Mouse (Mus musculus) midbrain, embryonic 13.5 days (tissue): ENCODE results near the gene Mtmr12. TPM values are rescaled to one million over a fixed set of nuclear protein-coding genes. Genes with fewer than 3 reads are reported as not detected.

Source experiments
- ATAC-seq: fragments of 200-750 bp; cut with Nextera tagmentation; 2 replicates; pipeline ENCODE4 v1.8.0; 2017; ENCODE audit warnings: mild to moderate bottlenecking, moderate TSS enrichment, moderate library complexity
- H3K27ac ChIP-seq: fragments of 300-500 bp; sonication (generic); 2 replicates; pipeline ENCODE4 v1.5.1; 2015; ENCODE audit warnings: inconsistent platforms, mild to moderate bottlenecking, moderate library complexity
- H3K27me3 ChIP-seq: fragments of 300-500 bp; sonication (generic); 2 replicates; pipeline ENCODE4 v1.6.1; 2015; ENCODE audit warnings: mild to moderate bottlenecking, inconsistent platforms
- H3K36me3 ChIP-seq: fragments of 300-500 bp; sonication (generic); 2 replicates; pipeline ENCODE4 v1.6.1; 2015; ENCODE audit warnings: mild to moderate bottlenecking, inconsistent platforms
- H3K4me1 ChIP-seq: fragments of 300-500 bp; sonication (generic); replicated peaks from 2 replicates; pipeline ENCODE4 v1.6.1; 2015; ENCODE audit warnings: inconsistent platforms
- H3K4me2 ChIP-seq: fragments of 300-500 bp; sonication (generic); replicated peaks from 2 replicates; pipeline ENCODE4 v1.6.1; 2015; ENCODE audit warnings: moderate library complexity, mild to moderate bottlenecking, inconsistent platforms
- H3K4me3 ChIP-seq: fragments of 300-500 bp; sonication (generic); replicated peaks from 2 replicates; pipeline ENCODE4 v1.5.1; 2015; ENCODE audit warnings: mild to moderate bottlenecking, inconsistent platforms
- H3K9ac ChIP-seq: fragments of 300-500 bp; sonication (generic); replicated peaks from 2 replicates; pipeline ENCODE4 v1.6.1; 2015; ENCODE audit warnings: mild to moderate bottlenecking, inconsistent platforms
- H3K9me3 ChIP-seq: fragments of 300-500 bp; sonication (generic); 2 replicates; pipeline ENCODE4 v1.6.1; 2016; ENCODE audit warnings: mild to moderate bottlenecking, inconsistent platforms
- WGBS: fragments of 180-500 bp; shearing (Covaris S2); methylation state at CpG from one replicate; pipeline ENCODE4 v1.1.7; 2015; 5-methylcytosine and 5-hydroxymethylcytosine counted together
- polyA plus RNA-seq: library from polyadenylated mRNA; unstranded; fragments of >200 nt; fragmentation: Nextera tagmentation; extraction: Ambion mirVana; gene quantifications from 2 replicates; pipeline ENCODE4 v1.2.1, GENCODE M21; 2015

The Mtmr12 gene
- polyA plus RNA-seq, 1 experiment from 2014 or later, result 9.3 TPM

GRCm38 (mm10) chr15:12271340-12271739, 66.5 kb downstream of the Mtmr12 start:
- 90% methylated on average over 9 of the region's 9 CpGs for WGBS
- Histone ChIP-seq H3K27me3 (no peaks in the 10 kb centered on the region), H3K27ac (no peak overlapping the region), H3K4me3 (no peak overlapping the region), H3K9me3 (no peaks in the 10 kb centered on the region), H3K9ac (no peak overlapping the region), H3K4me1 (no peaks in the 10 kb centered on the region), H3K36me3 (peaks cover 49% of the 10 kb centered on the region), H3K4me2 (no peak overlapping the region)
- ATAC-seq, result no peak

GRCm38 (mm10) chr15:12273325-12274052, 68.7 kb downstream of the Mtmr12 start:
- ATAC-seq, result 0 out of 2 replicates have a peak, but pooled peaks have one; percentile 35
- Histone ChIP-seq H3K9ac (no peak overlapping the region), H3K4me3 (no peak overlapping the region), H3K4me1 (no peaks in the 10 kb centered on the region), H3K27me3 (no peaks in the 10 kb centered on the region), H3K4me2 (no peak overlapping the region), H3K36me3 (peaks cover 27% of the 10 kb centered on the region), H3K9me3 (no peaks in the 10 kb centered on the region), H3K27ac (no peak overlapping the region)
- WGBS, result 84% methylated on average over 12 of the region's 12 CpGs

- no peaks in the 10 kb centered on the region for H3K9me3 ChIP-seq
- H3K27ac ChIP-seq, result no peak overlapping the region
- H3K9ac ChIP-seq, result no peak overlapping the region
- H3K4me2 ChIP-seq, result no peak overlapping the region
- no peaks in the 10 kb centered on the region for H3K4me1 ChIP-seq
- ATAC-seq, result 0 out of 2 replicates have a peak, but pooled peaks have one; percentile 5
- 71% methylated on average over 4 of the region's 4 CpGs for WGBS
- peaks cover 20% of the 10 kb centered on the region for H3K36me3 ChIP-seq
- H3K4me3 ChIP-seq, result no peak overlapping the region
- H3K27me3 ChIP-seq, result no peaks in the 10 kb centered on the region
These were observed 69.4 kb downstream of the Mtmr12 start for GRCm38 (mm10) chr15:12274053-12274769.

GRCm38 (mm10) chr15:12275091-12275623, 70.3 kb downstream of the Mtmr12 start:
- H3K4me1 ChIP-seq, result no peaks in the 10 kb centered on the region
- no peak overlapping the region for H3K27ac ChIP-seq
- no peaks in the 10 kb centered on the region for H3K27me3 ChIP-seq
- H3K4me2 ChIP-seq, result no peak overlapping the region
- H3K9me3 ChIP-seq, result no peaks in the 10 kb centered on the region
- no peak overlapping the region for H3K4me3 ChIP-seq
- peaks cover 12% of the 10 kb centered on the region for H3K36me3 ChIP-seq
- no peak for ATAC-seq
- no peak overlapping the region for H3K9ac ChIP-seq
- WGBS, result 75% methylated on average over 4 of the region's 4 CpGs

GRCm38 (mm10) chr15:12279816-12280215, 75.0 kb downstream of the Mtmr12 start:
- H3K9me3 ChIP-seq, result no peaks in the 10 kb centered on the region
- no peak for ATAC-seq
- no peak overlapping the region for H3K27ac ChIP-seq
- no peaks in the 10 kb centered on the region for H3K27me3 ChIP-seq
- WGBS, result 97% methylated on average over 1 of the region's 1 CpGs
- no peak overlapping the region for H3K9ac ChIP-seq
- no peak overlapping the region for H3K4me2 ChIP-seq
- no peaks in the 10 kb centered on the region for H3K36me3 ChIP-seq
- H3K4me1 ChIP-seq, result no peaks in the 10 kb centered on the region
- H3K4me3 ChIP-seq, result no peak overlapping the region

- WGBS, result 92% methylated on average over 6 of the region's 6 CpGs
These were observed 80.1 kb downstream of the Mtmr12 start for GRCm38 (mm10) chr15:12284794-12285534.

GRCm38 (mm10) chr15:12285535-12285809, 80.6 kb downstream of the Mtmr12 start:
- WGBS, result 91% methylated on average over 5 of the region's 5 CpGs
- no peak overlapping the region for H3K4me2 ChIP-seq
- H3K27me3 ChIP-seq, result no peaks in the 10 kb centered on the region
- no peaks in the 10 kb centered on the region for H3K36me3 ChIP-seq
- no peak overlapping the region for H3K4me3 ChIP-seq
- no peak overlapping the region for H3K27ac ChIP-seq
- no peak overlapping the region for H3K9ac ChIP-seq
- H3K9me3 ChIP-seq, result no peaks in the 10 kb centered on the region
- H3K4me1 ChIP-seq, result no peaks in the 10 kb centered on the region
- no peak for ATAC-seq

More at GRCm38 (mm10) chr15:12284794-12285534, 80.1 kb downstream of the Mtmr12 start:
- H3K27ac ChIP-seq, result no peak overlapping the region
- H3K9ac ChIP-seq, result no peak overlapping the region
- no peak overlapping the region for H3K4me2 ChIP-seq
- H3K4me1 ChIP-seq, result no peaks in the 10 kb centered on the region
- no peak overlapping the region for H3K4me3 ChIP-seq
- no peaks in the 10 kb centered on the region for H3K36me3 ChIP-seq
- H3K9me3 ChIP-seq, result no peaks in the 10 kb centered on the region
- ATAC-seq, result no peak
- no peaks in the 10 kb centered on the region for H3K27me3 ChIP-seq

GRCm38 (mm10) chr15:12290330-12290729, 85.5 kb downstream of the Mtmr12 start:
- Histone ChIP-seq H3K27ac (no peak overlapping the region), H3K27me3 (no peaks in the 10 kb centered on the region), H3K4me1 (no peaks in the 10 kb centered on the region), H3K4me2 (no peak overlapping the region), H3K9me3 (no peaks in the 10 kb centered on the region), H3K4me3 (no peak overlapping the region), H3K36me3 (no peaks in the 10 kb centered on the region), H3K9ac (no peak overlapping the region)
- no peak for ATAC-seq
- 86% methylated on average over 7 of the region's 7 CpGs for WGBS

- WGBS, result 92% methylated on average over 2 of the region's 2 CpGs
- Histone ChIP-seq H3K36me3 (no peaks in the 10 kb centered on the region), H3K27me3 (no peaks in the 10 kb centered on the region), H3K4me2 (no peak overlapping the region), H3K9me3 (no peaks in the 10 kb centered on the region), H3K27ac (no peak overlapping the region), H3K4me1 (no peaks in the 10 kb centered on the region), H3K4me3 (no peak overlapping the region), H3K9ac (no peak overlapping the region)
- no peak for ATAC-seq
These were observed 86.9 kb downstream of the Mtmr12 start for GRCm38 (mm10) chr15:12291757-12292156.

- no peaks in the 10 kb centered on the region for H3K9me3 ChIP-seq
- H3K4me1 ChIP-seq, result no peaks in the 10 kb centered on the region
- no peak overlapping the region for H3K9ac ChIP-seq
- 56% methylated on average over 2 of the region's 2 CpGs for WGBS
- no peak overlapping the region for H3K4me3 ChIP-seq
- no peak for ATAC-seq
- no peaks in the 10 kb centered on the region for H3K27me3 ChIP-seq
- H3K4me2 ChIP-seq, result no peak overlapping the region
- no peaks in the 10 kb centered on the region for H3K36me3 ChIP-seq
- no peak overlapping the region for H3K27ac ChIP-seq
These were observed 91.4 kb downstream of the Mtmr12 start for GRCm38 (mm10) chr15:12296228-12296627.

GRCm38 (mm10) chr15:12298231-12298737, 93.5 kb downstream of the Mtmr12 start:
- H3K27me3 ChIP-seq, result no peaks in the 10 kb centered on the region
- H3K4me2 ChIP-seq, result no peak overlapping the region
- H3K4me3 ChIP-seq, result no peak overlapping the region
- H3K4me1 ChIP-seq, result no peaks in the 10 kb centered on the region
- H3K9ac ChIP-seq, result no peak overlapping the region
- ATAC-seq, result no peak
- H3K36me3 ChIP-seq, result no peaks in the 10 kb centered on the region
- H3K9me3 ChIP-seq, result no peaks in the 10 kb centered on the region
- WGBS, result 88% methylated on average over 7 of the region's 7 CpGs
- H3K27ac ChIP-seq, result no peak overlapping the region

GRCm38 (mm10) chr15:12301771-12302170, 96.9 kb downstream of the Mtmr12 start:
- no peaks in the 10 kb centered on the region for H3K9me3 ChIP-seq
- no peaks in the 10 kb centered on the region for H3K36me3 ChIP-seq
- H3K4me1 ChIP-seq, result no peaks in the 10 kb centered on the region
- no peak for ATAC-seq
- no peak overlapping the region for H3K4me2 ChIP-seq
- 69% methylated on average over 5 of the region's 6 CpGs for WGBS
- no peaks in the 10 kb centered on the region for H3K27me3 ChIP-seq
- no peak overlapping the region for H3K27ac ChIP-seq
- no peak overlapping the region for H3K9ac ChIP-seq
- no peak overlapping the region for H3K4me3 ChIP-seq
